In the genomic region with DNA sequence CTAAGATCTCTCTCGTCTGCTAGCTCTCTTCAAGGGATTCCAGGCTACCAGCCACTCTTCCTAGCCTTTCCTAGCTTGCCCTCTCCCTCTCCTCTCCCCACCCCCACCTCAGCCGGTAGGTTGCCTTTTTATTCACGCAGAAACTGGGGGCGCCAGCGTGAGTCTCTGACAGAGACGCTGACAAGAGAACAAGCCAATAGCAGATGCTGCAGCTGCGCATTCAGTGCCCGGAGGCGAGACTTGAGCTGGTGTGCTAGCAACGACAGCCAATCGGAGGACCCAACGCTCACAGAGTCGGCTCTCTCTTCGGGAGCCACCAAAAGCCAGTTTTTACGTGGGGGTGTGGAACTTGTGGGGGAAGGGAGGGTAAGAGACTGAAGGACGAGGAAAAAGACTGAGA, we compare ENCODE assay signal across 8 mouse cellular contexts. TPM values are rescaled to one million over a fixed set of nuclear protein-coding genes. Genes with fewer than 3 reads are reported as not detected.
DNase-seq lines count a peak whose midpoint lies in the region; ATAC-seq lines count a peak whose summit lies in the region.

No protein-coding gene starts in this region.

- peak; percentile 81 for DNase-seq in T-cell, adult 2 months (ENCODE audit: low spot score)
- DNase-seq in cerebellum, postnatal 36 days, result peak; percentile 80 to 83
- DNase-seq in gastrocnemius, adult 8-10 months (ENCODE audit: low spot score in 2 of 2), result peak; percentile 71 to 84
- DNase-seq in induced T-regulatory cell, adult 2 months (ENCODE audit: low read depth), result peak; percentile 87
- DNase-seq in left cerebral cortex, adult 9 months (ENCODE audit: low spot score in 2 of 2), result peak; percentile 89 to 91
- DNase-seq in right cerebral cortex, postnatal 14 days, result peak; percentile 82
- DNase-seq in urinary bladder, postnatal 36 days (ENCODE audit: low spot score in 2 of 2), result peak; percentile 53 to 85

- peak; percentile 100 for ATAC-seq in megakaryocyte progenitor cell, adult 5-6 weeks (replicated peaks; ENCODE audit: poor library complexity)

RNA-seq across cellular contexts. Expression of gene Arhgef9, which starts 30.3 kb away (rescaled TPM):
- 10 to 100 TPM; 13.4 to 14.3 (median 14.0) TPM for total RNA-seq in gastrocnemius, adult 8-10 months (2022)
- total RNA-seq in megakaryocyte progenitor cell, adult 5-6 weeks (2015), result 0.49 and 0.52 TPM in 2 replicates
- 0.17 and 1.2 TPM in 2 replicates for total RNA-seq in megakaryocyte progenitor cell, adult 5-6 weeks (2017)

Comparison
In these comparisons a context has a peak if more than half of its experiments do, and no peak if none do; other contexts are left out.
1. Peak in every context shown above with its lines: DNase-seq and ATAC-seq.
2. RNA of gene Arhgef9, which starts 30.3 kb away (total RNA-seq): 13.4 to 14.3 TPM in gastrocnemius, adult 8-10 months; 0.17 to 1.2 TPM in megakaryocyte progenitor cell, adult 5-6 weeks; every median in the first group is over 4 times any median in the second.